Mouse (Mus musculus): Measurements from ENCODE around the gene Ampd2.

GRCm38 (mm10) chr3:108048306-108048705, 38.1 kb downstream of the Ampd2 start:
- TF ChIP-seq ZC3H11A (IDR thresholded peaks at IDR 0.05; ENCODE audit: borderline replicate concordance, low read depth, low read length) = no peak
- no peak for TF ChIP-seq ZNF384 (IDR thresholded peaks at IDR 0.05; ENCODE audit: low read depth, low read length)
- TF ChIP-seq CHD2 (IDR thresholded peaks at IDR 0.05; ENCODE audit: low read depth, low read length) = no peak

Data from ES-E14 (cell line).